Mouse (Mus musculus) layer of hippocampus, postnatal 25 days (tissue): ENCODE data around the gene Setd1a. TPM values are rescaled to one million over a fixed set of nuclear protein-coding genes. Genes with fewer than 3 reads are reported as not detected.

Experiments
- DNase-seq, 2 experiments: peaks; one replicate each; pipeline ENCODE4 v3.0.0; 2022; ENCODE audit warnings: mixed read lengths in 2 of 2, low spot score in 1 of 2; ENCODE audit errors: extremely low spot score in 1 of 2
- total RNA-seq, 2 experiments: library from RNA; stranded (reverse); gene quantifications; 2 replicates each; pipeline ENCODE4 v1.2.3; 2021

The Setd1a gene
- total RNA-seq, 2 experiments from 2014 or later = 35.1 to 50.0 TPM

- DNase-seq = no peak
Observed at GRCm38 (mm10) chr7:127798591-127798990, 22.1 kb downstream of the Setd1a start.

GRCm38 (mm10) chr7:127799211-127799610 is 22.7 kb downstream of the Setd1a start:
- DNase-seq = no peak

GRCm38 (mm10) chr7:127799738-127800137 is 23.3 kb downstream of the Setd1a start:
- DNase-seq = no peak

GRCm38 (mm10) chr7:127800435-127801009 is 24.1 kb downstream of the Setd1a start, which contains the start of gene Hsd3b7:
Gene Hsd3b7, plus strand, starts transcription at chr7:127800604.
- peak; percentile 90 to 93 for DNase-seq

- no peak for DNase-seq
Observed at GRCm38 (mm10) chr7:127801010-127801621, 24.6 kb downstream of the Setd1a start.

GRCm38 (mm10) chr7:127802313-127802712 is 25.8 kb downstream of the Setd1a start:
- DNase-seq = no peak

- no peak for DNase-seq
Observed at GRCm38 (mm10) chr7:127808821-127809220, 32.4 kb downstream of the Setd1a start.

GRCm38 (mm10) chr7:127809846-127810245 is 33.4 kb downstream of the Setd1a start:
- DNase-seq = no peak

- no peak for DNase-seq
Observed at GRCm38 (mm10) chr7:127810650-127811049, 34.2 kb downstream of the Setd1a start.

GRCm38 (mm10) chr7:127811240-127811639 is 34.8 kb downstream of the Setd1a start:
- no peak for DNase-seq

- DNase-seq = no peak
Observed at GRCm38 (mm10) chr7:127812292-127812691, 35.8 kb downstream of the Setd1a start.

- no peak for DNase-seq
Observed at GRCm38 (mm10) chr7:127813821-127814220, 37.4 kb downstream of the Setd1a start.

GRCm38 (mm10) chr7:127814241-127814921 is 37.9 kb downstream of the Setd1a start:
- DNase-seq = peak in 1 of 2 experiments; percentile 72

- DNase-seq = no peak
Observed at GRCm38 (mm10) chr7:127815116-127815665, 38.7 kb downstream of the Setd1a start.

GRCm38 (mm10) chr7:127815954-127816821 is 39.7 kb downstream of the Setd1a start:
- DNase-seq = no peak

- no peak for DNase-seq
Observed at GRCm38 (mm10) chr7:127817053-127817452, 40.6 kb downstream of the Setd1a start.

- no peak for DNase-seq
Observed at GRCm38 (mm10) chr7:127817776-127818175, 41.3 kb downstream of the Setd1a start.

GRCm38 (mm10) chr7:127820836-127821509 is 44.5 kb downstream of the Setd1a start:
- no peak for DNase-seq

GRCm38 (mm10) chr7:127822494-127822893 is 46.0 kb downstream of the Setd1a start:
- no peak for DNase-seq
